Mouse (Mus musculus): ENCODE measurements around the gene Prelp. TPM values are rescaled to one million over a fixed set of nuclear protein-coding genes. Genes with fewer than 3 reads are reported as not detected.
"Not testable (repeated sequence)": the region's sequence is repeated elsewhere in the genome, so short reads cannot be mapped to it uniquely, and the experiment has no call there.

Prelp gene
- polyA plus RNA-seq (2014; fragmentation: Nextera tagmentation; extraction: Ambion mirVana): 2.5 and 3.1 TPM in 2 replicates

DNA sequence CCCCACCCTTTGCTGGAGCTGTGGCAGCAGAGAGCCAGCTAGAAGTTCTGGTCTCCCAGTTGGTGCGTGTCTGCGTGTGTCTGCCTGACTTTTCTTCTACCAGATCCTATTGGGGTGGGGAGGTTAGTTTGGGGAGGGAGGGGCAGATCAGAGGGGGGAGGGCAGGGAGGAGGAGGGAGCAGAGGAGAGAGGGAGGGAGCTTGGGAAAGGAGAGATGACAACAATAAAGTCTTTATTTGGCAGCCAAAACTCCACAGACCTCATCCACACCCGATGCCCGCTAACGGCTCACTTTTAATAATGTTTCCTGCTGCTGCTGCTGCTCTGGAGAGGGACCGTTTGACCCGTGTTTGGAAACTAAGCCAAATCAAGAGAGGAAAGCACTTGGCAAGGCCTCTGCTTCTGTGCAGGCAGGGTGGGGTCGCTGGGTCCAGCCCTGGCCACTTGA is at the start of gene Prelp:
Gene Prelp, minus strand, starts transcription at position 111 of the 448 bp plus-strand sequence.
- ATAC-seq (ENCODE audit: insufficient read depth, low FRiP score, low TSS enrichment) (no peak), DNase-seq (ENCODE audit: low spot score) (no peak)
- peaks cover 4% of the 10 kb centered on the region; the same call in 1 of the 2 replicates for H3K4me1 ChIP-seq (ENCODE audit: control insufficient read depth, insufficient read depth, low read length)
- 30% methylated on average over 8 of the region's 8 CpGs for WGBS
- H3K9me3 ChIP-seq (ENCODE audit: control insufficient read depth, low read length): no peaks in the 10 kb centered on the region
- H3K27me3 ChIP-seq (ENCODE audit: control insufficient read depth, insufficient read depth, low read length): no peaks in the 10 kb centered on the region
- H3K4me2 ChIP-seq (ENCODE audit: low read depth): 0 out of 2 replicates have a peak within 1 kb of the TSS, but pooled peaks have one; percentile 5
- H3K9ac ChIP-seq (ENCODE audit: low read length): no peak within 1 kb of the TSS
- H3K27ac ChIP-seq (ENCODE audit: low read depth, low read length): no peak within 1 kb of the TSS
- no peaks in the 10 kb centered on the region for H3K36me3 ChIP-seq (ENCODE audit: control insufficient read depth, insufficient read depth, low read length)
- no peak within 1 kb of the TSS for H3K4me3 ChIP-seq (ENCODE audit: low read depth, low read length)

DNA sequence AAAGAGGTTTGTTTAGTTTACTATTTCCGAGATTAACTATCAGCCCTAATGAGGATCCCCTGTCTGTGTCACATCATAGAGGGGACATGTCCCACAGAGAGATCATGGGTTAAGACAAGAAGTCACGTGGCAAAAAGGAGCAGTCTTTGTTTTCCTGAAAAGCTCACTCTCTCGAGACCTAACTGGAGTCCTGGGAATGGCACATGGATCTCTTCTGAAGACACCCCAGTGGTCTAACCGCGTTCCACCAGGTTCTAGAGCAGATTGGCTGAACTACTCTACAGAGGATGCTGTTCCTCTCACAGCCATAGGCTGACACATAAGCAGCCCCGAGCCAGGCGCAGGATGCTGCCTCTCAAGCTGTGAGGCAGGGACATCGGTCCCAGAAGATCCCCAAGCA is 48.2 kb upstream of the Prelp start:
- Histone ChIP-seq H3K27me3 (ENCODE audit: control insufficient read depth, insufficient read depth, low read length) (no peaks in the 10 kb centered on the region), H3K36me3 (ENCODE audit: control insufficient read depth, insufficient read depth, low read length) (no peaks in the 10 kb centered on the region), H3K4me3 (ENCODE audit: low read depth, low read length) (no peak overlapping the region), H3K9me3 (ENCODE audit: control insufficient read depth, low read length) (no peaks in the 10 kb centered on the region), H3K4me2 (ENCODE audit: low read depth) (no peak overlapping the region), H3K27ac (ENCODE audit: low read depth, low read length) (no peak overlapping the region), H3K9ac (ENCODE audit: low read length) (no peak overlapping the region), H3K4me1 (ENCODE audit: control insufficient read depth, insufficient read depth, low read length) (no peaks in the 10 kb centered on the region)
- DNase-seq (ENCODE audit: low spot score): no peak
- no peak for ATAC-seq (ENCODE audit: insufficient read depth, low FRiP score, low TSS enrichment)
- WGBS: 88% methylated on average over 8 of the region's 8 CpGs

DNA sequence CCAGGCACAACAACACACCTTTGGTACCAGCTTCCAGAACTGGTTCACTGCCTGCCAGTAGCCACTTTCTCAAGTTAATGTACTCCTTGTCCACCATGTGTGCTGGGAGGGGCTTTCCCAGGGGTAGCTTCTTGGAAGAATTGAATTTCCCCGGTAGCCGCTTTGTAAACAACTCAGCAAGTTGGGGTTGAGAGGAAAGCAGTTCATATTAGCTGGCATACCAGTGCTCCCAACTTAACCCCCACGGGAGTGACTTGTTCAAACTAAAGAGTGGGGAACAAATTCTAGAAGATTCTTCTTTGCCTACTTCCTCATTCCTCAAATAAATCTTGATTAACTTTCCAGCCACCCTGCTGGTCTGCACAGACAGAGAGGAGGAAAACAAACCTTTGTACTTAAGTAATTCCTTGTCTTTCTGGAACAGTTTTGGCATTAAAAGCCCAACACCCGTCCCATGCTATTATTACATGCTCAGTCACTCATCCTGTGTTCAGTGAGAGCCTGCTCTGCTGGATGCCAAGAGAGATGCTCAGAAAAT is 47.6 kb upstream of the Prelp start:
- Histone ChIP-seq H3K9me3 (ENCODE audit: control insufficient read depth, low read length) (no peaks in the 10 kb centered on the region), H3K4me3 (ENCODE audit: low read depth, low read length) (no peak overlapping the region), H3K36me3 (ENCODE audit: control insufficient read depth, insufficient read depth, low read length) (no peaks in the 10 kb centered on the region), H3K27me3 (ENCODE audit: control insufficient read depth, insufficient read depth, low read length) (no peaks in the 10 kb centered on the region), H3K4me2 (ENCODE audit: low read depth) (no peak overlapping the region), H3K4me1 (ENCODE audit: control insufficient read depth, insufficient read depth, low read length) (no peaks in the 10 kb centered on the region), H3K27ac (ENCODE audit: low read depth, low read length) (no peak overlapping the region), H3K9ac (ENCODE audit: low read length) (no peak overlapping the region)
- WGBS: 72% methylated on average over 4 of the region's 4 CpGs
- ATAC-seq (ENCODE audit: insufficient read depth, low FRiP score, low TSS enrichment) (no peak), DNase-seq (ENCODE audit: low spot score) (no peak)

- no peak overlapping the region for H3K9ac ChIP-seq (ENCODE audit: low read length)
- H3K4me1 ChIP-seq (ENCODE audit: control insufficient read depth, insufficient read depth, low read length): no peaks in the 10 kb centered on the region
- DNase-seq (ENCODE audit: low spot score) (no peak), ATAC-seq (ENCODE audit: insufficient read depth, low FRiP score, low TSS enrichment) (no peak)
- no peak overlapping the region for H3K4me3 ChIP-seq (ENCODE audit: low read depth, low read length)
- no peak overlapping the region for H3K27ac ChIP-seq (ENCODE audit: low read depth, low read length)
- 72% methylated on average over 7 of the region's 7 CpGs for WGBS
- no peaks in the 10 kb centered on the region for H3K9me3 ChIP-seq (ENCODE audit: control insufficient read depth, low read length)
- H3K36me3 ChIP-seq (ENCODE audit: control insufficient read depth, insufficient read depth, low read length): no peaks in the 10 kb centered on the region
- no peaks in the 10 kb centered on the region for H3K27me3 ChIP-seq (ENCODE audit: control insufficient read depth, insufficient read depth, low read length)
- no peak overlapping the region for H3K4me2 ChIP-seq (ENCODE audit: low read depth)
Observed at GRCm38 (mm10) chr1:133967481-133968017, 46.3 kb upstream of the Prelp start.

DNA sequence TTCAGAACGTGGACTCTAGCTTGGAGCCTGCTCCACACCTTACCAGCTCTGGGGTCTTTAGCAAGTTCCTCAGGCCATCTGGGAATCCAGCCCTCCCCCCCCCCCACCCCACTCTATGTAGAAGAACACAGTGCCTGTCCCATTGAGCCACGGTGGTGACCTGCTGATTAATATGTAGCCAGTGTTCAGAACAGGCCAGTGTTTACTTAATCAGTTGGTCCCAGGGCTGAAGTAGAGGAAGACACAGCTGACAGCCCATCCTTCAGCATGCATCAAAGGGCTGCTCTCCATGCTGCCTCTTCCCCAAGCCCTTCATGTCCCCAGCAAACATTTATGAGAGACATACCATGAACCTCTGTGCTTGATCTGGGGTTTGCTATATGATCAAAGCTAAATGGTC is 44.8 kb upstream of the Prelp start:
- ATAC-seq (ENCODE audit: insufficient read depth, low FRiP score, low TSS enrichment): no peak
- 63% methylated on average over 2 of the region's 2 CpGs for WGBS

DNA sequence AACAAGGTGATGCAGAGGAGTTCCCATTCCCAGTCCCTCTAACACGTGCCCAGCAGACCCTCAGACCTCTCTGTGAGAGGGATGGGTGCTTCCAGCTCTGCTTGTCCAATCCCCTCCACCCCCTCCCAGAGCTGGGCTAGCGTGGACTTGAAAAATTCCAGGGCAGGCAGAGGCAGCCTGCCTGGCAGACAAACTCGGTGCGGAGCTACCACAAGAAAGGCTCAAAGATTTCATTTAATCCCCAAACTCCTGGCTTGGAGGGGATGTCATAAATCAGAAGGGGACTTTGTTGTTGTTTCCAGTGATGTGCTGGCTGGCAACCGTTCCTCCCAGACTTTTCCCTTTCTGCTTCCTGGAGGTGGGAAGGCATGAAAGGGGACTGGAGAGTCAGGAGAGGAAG is 44.1 kb upstream of the Prelp start:
- no peak for DNase-seq (ENCODE audit: low spot score)

More for the DNA sequence above, 44.8 kb upstream of the Prelp start:
- no peaks in the 10 kb centered on the region for H3K36me3 ChIP-seq (ENCODE audit: control insufficient read depth, insufficient read depth, low read length)
- H3K4me3 ChIP-seq (ENCODE audit: low read depth, low read length): no peak overlapping the region
- H3K4me2 ChIP-seq (ENCODE audit: low read depth): no peak overlapping the region
- H3K27me3 ChIP-seq (ENCODE audit: control insufficient read depth, insufficient read depth, low read length): no peaks in the 10 kb centered on the region
- no peak overlapping the region for H3K9ac ChIP-seq (ENCODE audit: low read length)
- H3K27ac ChIP-seq (ENCODE audit: low read depth, low read length): no peak overlapping the region
- no peaks in the 10 kb centered on the region for H3K4me1 ChIP-seq (ENCODE audit: control insufficient read depth, insufficient read depth, low read length)
- DNase-seq (ENCODE audit: low spot score): no peak
- no peaks in the 10 kb centered on the region for H3K9me3 ChIP-seq (ENCODE audit: control insufficient read depth, low read length)

DNA sequence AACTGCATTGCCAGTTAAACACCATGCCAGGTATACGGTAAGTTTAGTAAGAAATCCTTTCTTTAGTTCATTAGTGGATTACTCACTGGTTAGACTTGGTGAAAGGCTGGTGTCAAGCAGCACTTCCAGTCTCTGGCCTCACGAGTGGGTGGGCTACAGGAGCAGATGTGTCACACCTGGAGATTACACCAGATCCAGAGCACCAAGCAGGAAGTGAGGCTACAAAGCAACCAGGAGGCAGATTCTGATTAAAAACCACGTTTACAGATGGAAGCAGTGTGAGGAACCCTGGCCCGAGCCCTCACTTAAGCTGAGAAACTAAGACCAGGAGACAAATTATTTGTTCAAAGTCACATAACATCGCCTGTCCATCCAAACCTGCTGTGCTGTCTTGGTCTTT is 43.5 kb upstream of the Prelp start:
- no peak overlapping the region for H3K9ac ChIP-seq (ENCODE audit: low read length)
- WGBS: 75% methylated on average over 5 of the region's 5 CpGs
- no peaks in the 10 kb centered on the region for H3K4me1 ChIP-seq (ENCODE audit: control insufficient read depth, insufficient read depth, low read length)
- ATAC-seq (ENCODE audit: insufficient read depth, low FRiP score, low TSS enrichment) (no peak), DNase-seq (ENCODE audit: low spot score) (no peak)
- H3K27ac ChIP-seq (ENCODE audit: low read depth, low read length): no peak overlapping the region
- H3K27me3 ChIP-seq (ENCODE audit: control insufficient read depth, insufficient read depth, low read length): no peaks in the 10 kb centered on the region
- H3K9me3 ChIP-seq (ENCODE audit: control insufficient read depth, low read length): no peaks in the 10 kb centered on the region
- no peak overlapping the region for H3K4me2 ChIP-seq (ENCODE audit: low read depth)
- H3K36me3 ChIP-seq (ENCODE audit: control insufficient read depth, insufficient read depth, low read length): no peaks in the 10 kb centered on the region
- H3K4me3 ChIP-seq (ENCODE audit: low read depth, low read length): no peak overlapping the region

More for the DNA sequence above, 44.1 kb upstream of the Prelp start:
- 25% methylated on average over 5 of the region's 5 CpGs for WGBS
- H3K36me3 ChIP-seq (ENCODE audit: control insufficient read depth, insufficient read depth, low read length): no peaks in the 10 kb centered on the region
- no peaks in the 10 kb centered on the region for H3K27me3 ChIP-seq (ENCODE audit: control insufficient read depth, insufficient read depth, low read length)
- H3K4me1 ChIP-seq (ENCODE audit: control insufficient read depth, insufficient read depth, low read length): no peaks in the 10 kb centered on the region
- no peak overlapping the region for H3K9ac ChIP-seq (ENCODE audit: low read length)
- ATAC-seq (ENCODE audit: insufficient read depth, low FRiP score, low TSS enrichment): no peak
- no peak overlapping the region for H3K27ac ChIP-seq (ENCODE audit: low read depth, low read length)
- no peak overlapping the region for H3K4me2 ChIP-seq (ENCODE audit: low read depth)
- H3K9me3 ChIP-seq (ENCODE audit: control insufficient read depth, low read length): no peaks in the 10 kb centered on the region
- H3K4me3 ChIP-seq (ENCODE audit: low read depth, low read length): no peak overlapping the region

- not testable (repeated sequence) for DNase-seq (ENCODE audit: low spot score); H3K36me3 ChIP-seq (ENCODE audit: control insufficient read depth, insufficient read depth, low read length); ATAC-seq (ENCODE audit: insufficient read depth, low FRiP score, low TSS enrichment); H3K27ac ChIP-seq (ENCODE audit: low read depth, low read length); H3K4me3 ChIP-seq (ENCODE audit: low read depth, low read length); H3K4me2 ChIP-seq (ENCODE audit: low read depth); H3K9ac ChIP-seq (ENCODE audit: low read length); H3K9me3 ChIP-seq (ENCODE audit: control insufficient read depth, low read length); H3K27me3 ChIP-seq (ENCODE audit: control insufficient read depth, insufficient read depth, low read length); H3K4me1 ChIP-seq (ENCODE audit: control insufficient read depth, insufficient read depth, low read length)
- WGBS: 80% methylated on average over 1 of the region's 1 CpGs
Observed at GRCm38 (mm10) chr1:133963578-133963977, 42.4 kb upstream of the Prelp start.

DNA sequence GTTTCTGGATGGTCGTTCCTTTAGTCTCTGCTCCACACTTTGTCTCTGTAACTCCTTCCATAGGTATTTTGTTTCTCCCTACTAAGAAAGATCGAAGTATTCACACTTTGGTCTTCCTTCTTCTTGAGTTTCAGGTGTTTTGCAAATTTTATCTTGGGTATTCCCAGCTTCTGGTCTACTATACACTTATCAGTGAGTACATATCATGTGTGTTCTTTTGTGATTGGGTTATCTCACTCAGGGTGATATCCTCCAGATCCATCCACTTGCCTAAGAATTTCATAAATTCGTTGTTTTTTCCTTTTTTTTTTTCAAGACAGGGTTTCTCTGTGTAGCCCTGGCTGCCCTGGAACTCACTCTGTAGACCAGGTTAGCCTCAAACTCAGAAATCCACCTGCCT is 41.9 kb upstream of the Prelp start:
- not testable (repeated sequence) for DNase-seq (ENCODE audit: low spot score); H3K9me3 ChIP-seq (ENCODE audit: control insufficient read depth, low read length); H3K27ac ChIP-seq (ENCODE audit: low read depth, low read length); H3K36me3 ChIP-seq (ENCODE audit: control insufficient read depth, insufficient read depth, low read length); H3K4me1 ChIP-seq (ENCODE audit: control insufficient read depth, insufficient read depth, low read length); H3K4me2 ChIP-seq (ENCODE audit: low read depth); H3K27me3 ChIP-seq (ENCODE audit: control insufficient read depth, insufficient read depth, low read length); H3K4me3 ChIP-seq (ENCODE audit: low read depth, low read length); ATAC-seq (ENCODE audit: insufficient read depth, low FRiP score, low TSS enrichment); H3K9ac ChIP-seq (ENCODE audit: low read length)
- 88% methylated on average over 3 of the region's 3 CpGs for WGBS
